Mouse (Mus musculus): ENCODE data around the gene Cds2.
"Not testable (repeated sequence)": the region's sequence is repeated elsewhere in the genome, so short reads cannot be mapped to it uniquely, and the experiment has no call there.

The Cds2 gene

GRCm38 (mm10) chr2:132291265-132291664, 28.3 kb downstream of the Cds2 start:
- no peak for DNase-seq (ENCODE audit: low spot score in 2 of 2)

DNA sequence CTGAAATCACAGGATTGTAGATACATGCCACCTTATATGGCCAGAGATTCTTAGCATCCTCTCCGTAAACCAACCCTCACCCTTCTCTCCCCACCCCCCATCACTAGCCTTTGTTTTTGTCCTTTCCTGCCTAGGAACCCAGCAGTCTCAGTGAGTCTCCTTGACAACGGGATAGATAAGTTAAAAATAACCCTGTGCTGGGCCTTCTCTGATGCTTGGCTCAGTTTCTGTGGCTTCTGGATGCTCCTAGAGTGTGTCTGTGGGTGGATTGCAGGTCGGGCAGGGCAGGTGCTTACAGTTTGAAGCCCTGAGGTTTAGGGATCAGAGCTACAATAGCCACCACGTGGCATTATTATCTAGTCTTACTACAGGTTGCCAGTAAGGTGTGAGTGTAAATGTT, 29.1 kb downstream of the Cds2 start:
- no peak for DNase-seq (ENCODE audit: low spot score in 2 of 2)

GRCm38 (mm10) chr2:132293694-132294450, 30.9 kb downstream of the Cds2 start:
- DNase-seq (ENCODE audit: low spot score in 2 of 2), result no peak

DNA sequence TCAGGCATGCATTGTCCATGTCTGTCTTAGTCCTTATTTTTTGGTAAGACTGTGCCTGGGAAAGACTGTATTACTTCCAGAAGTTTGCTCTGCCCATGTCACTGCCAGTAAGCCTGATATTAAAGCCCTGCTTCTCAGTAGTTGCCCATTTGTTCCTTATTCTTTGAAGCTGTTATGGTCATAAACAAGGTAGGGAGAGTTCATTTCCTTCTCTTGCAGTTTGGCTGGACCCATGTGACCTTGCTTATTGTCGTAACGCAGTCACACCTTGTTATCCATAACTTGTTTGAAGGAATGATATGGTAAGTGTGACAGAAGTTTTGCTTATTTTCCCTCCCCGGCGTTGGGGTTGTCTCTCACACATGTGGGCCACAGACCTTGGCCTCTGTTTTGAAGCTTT, 35.3 kb downstream of the Cds2 start:
- no peak for DNase-seq (ENCODE audit: low spot score in 2 of 2)

DNA sequence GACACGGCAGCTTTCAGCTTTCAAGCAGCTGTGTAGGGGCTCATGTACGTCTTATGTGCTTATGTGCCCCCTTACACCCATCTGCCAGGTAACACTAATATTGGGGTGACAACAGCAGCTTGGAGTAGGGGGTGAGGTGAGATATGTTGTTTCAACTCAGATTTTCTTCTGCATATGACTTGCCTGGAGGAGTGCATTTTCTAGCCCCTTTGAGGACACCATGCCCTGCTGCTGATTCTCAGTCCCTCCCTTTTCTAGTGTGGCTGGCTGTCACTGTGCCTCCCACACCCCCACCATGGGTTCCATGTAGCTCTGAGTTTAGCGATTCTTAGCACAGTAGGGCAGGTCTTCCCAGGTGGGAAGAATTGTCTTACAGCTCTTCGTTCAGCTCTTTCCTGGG, 38.5 kb downstream of the Cds2 start:
- DNase-seq (ENCODE audit: low spot score in 2 of 2), result no peak

DNA sequence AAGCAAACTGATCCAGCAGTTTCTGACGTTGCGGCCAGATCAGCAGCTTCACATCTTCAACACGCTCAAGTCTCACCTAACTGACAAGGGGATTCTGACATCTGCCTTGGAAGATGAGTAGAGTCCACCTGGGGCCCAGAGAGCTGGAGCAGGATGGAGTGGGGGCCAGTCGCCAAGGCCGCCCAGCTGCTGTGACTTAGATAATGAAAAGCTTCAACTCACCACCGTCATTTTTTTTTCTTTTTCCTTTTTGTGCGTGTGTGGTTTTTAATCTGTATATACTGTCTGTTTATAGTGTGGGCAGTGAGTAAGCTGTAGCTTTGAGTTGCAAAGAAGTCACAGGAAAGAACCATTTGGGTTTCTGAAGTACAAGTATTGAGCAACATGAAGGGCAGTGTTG, 42.2 kb downstream of the Cds2 start:
- DNase-seq (ENCODE audit: low spot score in 2 of 2), result no peak

- DNase-seq (ENCODE audit: low spot score in 2 of 2), result no peak
These were observed 43.0 kb downstream of the Cds2 start for GRCm38 (mm10) chr2:132305988-132306387.

- DNase-seq (ENCODE audit: low spot score in 2 of 2), result no peak
These were observed 44.4 kb downstream of the Cds2 start for GRCm38 (mm10) chr2:132307213-132307843.

DNA sequence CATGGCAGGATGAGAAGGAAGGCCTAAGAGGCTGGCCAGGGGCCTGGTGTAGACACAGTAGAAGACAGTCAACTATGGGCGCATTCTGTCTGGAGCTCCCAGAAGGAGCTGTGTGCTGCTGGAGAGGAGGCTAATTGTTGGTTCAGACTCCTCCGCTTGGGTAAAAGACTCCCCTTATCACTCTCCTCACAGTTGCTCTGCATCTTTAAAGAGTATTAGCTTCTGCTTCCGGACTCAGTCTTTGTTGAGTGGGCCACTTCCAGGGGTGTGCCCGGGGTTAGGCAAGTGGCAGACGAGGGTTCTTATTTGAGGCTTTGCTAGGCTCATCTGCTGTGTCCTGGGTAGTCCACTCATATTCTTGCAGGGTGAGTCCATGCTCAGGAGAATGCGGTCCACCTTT, 45.9 kb downstream of the Cds2 start:
- no peak for DNase-seq (ENCODE audit: low spot score in 2 of 2)

GRCm38 (mm10) chr2:132309398-132309930, 46.5 kb downstream of the Cds2 start:
- no peak for DNase-seq (ENCODE audit: low spot score in 2 of 2)

DNA sequence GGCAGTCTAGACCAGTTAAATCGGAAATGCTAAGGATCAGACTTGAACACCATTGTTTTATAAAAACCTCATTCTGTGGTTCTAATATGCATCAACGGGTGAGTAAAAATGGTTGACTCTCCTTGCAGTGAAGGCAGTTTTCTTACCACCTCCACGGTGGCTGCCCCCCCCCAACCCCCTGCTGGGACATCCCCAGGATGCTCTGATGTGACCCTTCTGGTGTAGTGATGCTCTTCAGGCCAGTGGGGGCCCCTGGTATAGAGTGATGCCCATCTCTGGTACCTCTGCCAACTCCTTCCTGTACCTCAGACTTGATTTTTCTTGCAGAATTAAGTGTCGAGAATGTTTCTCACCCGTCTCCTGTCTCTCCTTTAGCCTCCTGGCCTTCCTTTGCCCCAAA, 49.7 kb downstream of the Cds2 start:
- no peak for DNase-seq (ENCODE audit: low spot score in 2 of 2)

DNA sequence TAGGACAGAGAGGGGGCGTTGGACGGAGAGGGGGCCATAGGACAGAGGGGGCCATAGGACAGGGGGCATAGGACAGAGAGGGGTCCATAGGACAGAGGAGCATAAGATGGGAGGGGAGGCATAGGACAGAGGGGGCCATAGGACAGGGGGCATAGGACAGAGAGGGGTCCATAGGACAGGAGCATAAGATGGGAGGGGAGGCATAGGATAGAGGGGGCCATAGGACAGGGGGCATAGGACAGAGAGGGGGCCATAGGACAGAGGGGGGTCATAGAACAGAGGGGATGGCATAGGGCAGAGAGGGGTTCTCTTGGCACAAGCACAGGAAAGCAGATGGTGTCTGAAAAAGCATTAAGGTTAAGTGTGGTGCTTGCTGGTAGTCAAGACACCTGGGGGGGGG, 50.6 kb downstream of the Cds2 start:
- no peak for DNase-seq (ENCODE audit: low spot score in 2 of 2)

- not testable (repeated sequence) for DNase-seq (ENCODE audit: low spot score in 2 of 2)
These were observed 51.1 kb downstream of the Cds2 start for GRCm38 (mm10) chr2:132314057-132314456.

DNA sequence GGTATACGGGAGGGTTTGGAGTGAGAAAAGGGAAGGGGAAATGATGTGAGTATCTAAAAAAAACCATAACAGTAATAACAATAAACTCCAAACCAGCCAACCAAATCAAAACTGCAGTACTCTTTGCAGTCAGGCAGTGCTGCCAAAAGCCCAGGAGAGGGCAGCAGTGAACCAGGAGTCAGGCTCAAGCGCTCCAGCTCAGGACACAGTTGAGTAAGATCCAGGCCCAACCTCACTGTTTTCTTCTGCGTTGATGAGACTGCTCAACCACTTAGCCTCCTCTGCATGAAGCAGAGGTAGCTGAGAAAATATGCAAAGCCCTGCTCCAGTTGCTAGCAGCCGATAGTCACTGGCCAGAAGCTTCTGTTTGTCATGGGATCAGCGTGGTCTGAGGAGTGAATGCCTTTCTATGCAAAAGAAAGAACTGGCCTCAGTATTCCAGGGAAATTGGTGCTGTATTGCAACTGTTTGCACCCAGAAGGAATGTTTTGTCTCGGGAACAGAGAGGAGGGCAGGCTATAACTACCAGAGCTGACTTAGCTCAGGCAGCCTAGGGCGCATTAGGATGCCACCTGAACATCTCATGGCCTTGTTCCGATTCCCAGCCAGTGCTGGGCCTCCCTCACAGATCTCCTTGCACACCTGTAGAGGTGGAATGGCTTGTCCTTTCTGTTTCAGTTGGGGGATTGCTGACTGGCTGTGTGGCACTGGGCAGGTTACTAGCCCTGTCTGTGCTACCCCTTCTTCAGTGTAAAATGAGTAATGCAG, 53.3 kb downstream of the Cds2 start:
- DNase-seq (ENCODE audit: low spot score in 2 of 2), result peak in 1 of 2 experiments; percentile 40

DNA sequence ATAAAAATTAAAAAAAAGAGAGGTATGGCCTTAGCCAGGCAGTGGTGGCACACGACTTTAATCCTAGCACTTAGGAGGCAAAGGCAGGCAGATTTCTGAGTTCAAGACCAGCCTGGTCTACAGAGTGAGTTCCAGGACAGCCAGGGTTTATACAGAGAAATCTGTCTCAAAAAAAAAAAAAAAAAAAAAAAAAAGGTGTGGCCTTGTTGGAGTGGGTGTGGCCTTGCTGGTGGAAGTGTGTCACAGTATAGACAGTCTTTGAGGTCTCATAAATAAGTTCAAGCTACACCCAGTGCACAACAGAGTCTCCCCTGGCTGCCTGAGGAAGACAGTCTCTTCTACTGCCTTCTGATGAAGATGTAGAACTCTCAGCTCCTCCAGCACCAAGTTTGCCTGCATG, 54.2 kb downstream of the Cds2 start:
- DNase-seq (ENCODE audit: low spot score in 2 of 2), result no peak

DNA sequence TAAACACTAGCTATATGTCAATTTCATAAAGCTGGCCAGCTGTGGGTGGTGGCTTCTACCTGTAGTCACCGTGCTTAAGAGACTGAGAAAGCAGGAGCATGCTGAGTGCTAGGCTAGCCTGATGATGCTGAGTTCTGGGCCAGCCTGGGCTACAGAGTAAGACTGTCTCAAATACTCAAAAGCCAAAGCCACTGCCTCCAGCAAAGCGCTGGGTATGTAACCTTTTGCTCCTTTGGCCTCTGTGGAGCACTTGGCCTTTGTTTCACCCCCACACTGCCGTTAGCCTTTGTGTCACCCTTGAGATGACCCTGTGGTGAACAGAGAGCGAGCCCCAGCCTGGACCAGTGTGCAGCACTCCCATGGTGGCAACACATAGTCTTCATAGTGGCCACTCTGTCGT, 57.6 kb downstream of the Cds2 start:
- DNase-seq (ENCODE audit: low spot score in 2 of 2), result no peak

GRCm38 (mm10) chr2:132323541-132323940, 60.6 kb downstream of the Cds2 start:
- no peak for DNase-seq (ENCODE audit: low spot score in 2 of 2)

GRCm38 (mm10) chr2:132337202-132337601, 74.3 kb downstream of the Cds2 start:
- DNase-seq (ENCODE audit: low spot score in 2 of 2), result no peak

GRCm38 (mm10) chr2:132340350-132340749, 77.4 kb downstream of the Cds2 start:
- DNase-seq (ENCODE audit: low spot score in 2 of 2), result no peak

- no peak for DNase-seq (ENCODE audit: low spot score in 2 of 2)
These were observed 78.3 kb downstream of the Cds2 start for GRCm38 (mm10) chr2:132341293-132341692.

- DNase-seq (ENCODE audit: low spot score in 2 of 2), result no peak
These were observed 80.9 kb downstream of the Cds2 start for GRCm38 (mm10) chr2:132343846-132344245.

All from spleen, postnatal 14 days (tissue).